Mouse (Mus musculus) liver, embryonic 15.5 days (tissue): ENCODE measurements around the gene Adat1. TPM values are rescaled to one million over a fixed set of nuclear protein-coding genes. Genes with fewer than 3 reads are reported as not detected.

Experiments
- ATAC-seq: fragments of 200-750 bp; cut with Nextera tagmentation; 2 replicates; pipeline ENCODE4 v1.8.0; 2017; ENCODE audit warnings: moderate number of reproducible peaks, mild to moderate bottlenecking, moderate library complexity; ENCODE audit not compliant: insufficient read depth
- H3K27ac ChIP-seq: fragments of 300-500 bp; sonication (generic); replicated peaks from 2 replicates; pipeline ENCODE4 v1.5.1; 2015; ENCODE audit warnings: mild to moderate bottlenecking, inconsistent platforms
- H3K27me3 ChIP-seq: fragments of 300-500 bp; sonication (generic); 2 replicates; pipeline ENCODE4 v1.6.1; 2015; ENCODE audit warnings: mild to moderate bottlenecking, inconsistent platforms
- H3K36me3 ChIP-seq: fragments of 300-500 bp; sonication (generic); replicated peaks from 2 replicates; pipeline ENCODE4 v1.6.1; 2015; ENCODE audit warnings: moderate library complexity, mild to moderate bottlenecking, inconsistent platforms
- H3K4me1 ChIP-seq: fragments of 300-500 bp; sonication (generic); replicated peaks from 2 replicates; pipeline ENCODE4 v1.6.1; 2015; ENCODE audit warnings: inconsistent platforms
- H3K4me2 ChIP-seq: fragments of 300-500 bp; sonication (generic); 2 replicates; pipeline ENCODE4 v1.6.1; 2015; ENCODE audit warnings: moderate library complexity, mild to moderate bottlenecking, inconsistent platforms
- H3K4me3 ChIP-seq: fragments of 300-500 bp; sonication (generic); replicated peaks from 2 replicates; pipeline ENCODE4 v1.5.1; 2015; ENCODE audit warnings: mild to moderate bottlenecking, inconsistent platforms
- H3K9ac ChIP-seq: fragments of 300-500 bp; sonication (generic); 2 replicates; pipeline ENCODE4 v1.6.1; 2015; ENCODE audit warnings: moderate library complexity, mild to moderate bottlenecking, inconsistent platforms
- H3K9me3 ChIP-seq: fragments of 300-500 bp; sonication (generic); replicated peaks from 2 replicates; pipeline ENCODE4 v1.6.1; 2016; ENCODE audit warnings: inconsistent platforms
- WGBS: fragments of 180-500 bp; shearing (Covaris S2); methylation state at CpG from one replicate; pipeline ENCODE4 v1.1.7; 2015; ENCODE audit warnings: mixed read lengths; ENCODE audit not compliant: insufficient replicate concordance; 5-methylcytosine and 5-hydroxymethylcytosine counted together
- polyA plus RNA-seq: library from polyadenylated mRNA; unstranded; fragments of >200 nt; fragmentation: Nextera tagmentation; extraction: Ambion mirVana; gene quantifications from 2 replicates; pipeline ENCODE4 v1.2.1, GENCODE M21; 2015

Gene Adat1
- polyA plus RNA-seq, 1 experiment from 2014 or later: 2.8 TPM

DNA sequence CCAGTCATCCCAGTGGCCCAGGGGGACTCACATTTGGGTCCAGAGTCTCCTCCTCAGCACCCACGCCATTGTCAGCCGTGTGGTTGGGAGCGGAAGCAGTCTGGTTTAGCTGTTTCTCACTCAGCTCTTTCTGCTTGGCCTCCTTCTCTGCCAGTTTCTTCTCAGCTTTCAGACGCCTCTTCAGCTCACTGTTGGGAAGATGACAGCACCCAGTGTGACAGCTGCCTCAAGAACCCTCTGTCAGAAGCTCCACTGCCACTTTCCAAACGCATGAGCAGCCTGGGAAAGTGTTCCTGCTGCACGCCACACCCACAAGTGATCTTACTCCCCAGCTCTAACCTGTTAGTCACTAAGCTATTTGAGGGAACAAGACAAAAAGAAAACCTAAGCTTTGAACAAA is 13.5 kb upstream of the Adat1 start:
- no peak overlapping the region for H3K9ac ChIP-seq
- WGBS: 75% methylated on average over 6 of the region's 6 CpGs
- no peak overlapping the region for H3K4me2 ChIP-seq
- ATAC-seq: no peak
- H3K9me3 ChIP-seq: no peaks in the 10 kb centered on the region
- H3K27ac ChIP-seq: no peak overlapping the region
- H3K36me3 ChIP-seq: peaks cover 63% of the 10 kb centered on the region
- H3K27me3 ChIP-seq: no peaks in the 10 kb centered on the region
- H3K4me3 ChIP-seq: no peak overlapping the region
- H3K4me1 ChIP-seq: peaks cover 31% of the 10 kb centered on the region

- Histone ChIP-seq H3K27ac (no peak overlapping the region), H3K4me3 (no peak overlapping the region), H3K4me2 (no peak overlapping the region), H3K36me3 (peaks cover 72% of the 10 kb centered on the region), H3K4me1 (peaks cover 22% of the 10 kb centered on the region), H3K9ac (no peak overlapping the region), H3K9me3 (no peaks in the 10 kb centered on the region), H3K27me3 (no peaks in the 10 kb centered on the region)
- no peak for ATAC-seq
Measured at GRCm38 (mm10) chr8:112004754-112005153, 12.7 kb upstream of the Adat1 start.

DNA sequence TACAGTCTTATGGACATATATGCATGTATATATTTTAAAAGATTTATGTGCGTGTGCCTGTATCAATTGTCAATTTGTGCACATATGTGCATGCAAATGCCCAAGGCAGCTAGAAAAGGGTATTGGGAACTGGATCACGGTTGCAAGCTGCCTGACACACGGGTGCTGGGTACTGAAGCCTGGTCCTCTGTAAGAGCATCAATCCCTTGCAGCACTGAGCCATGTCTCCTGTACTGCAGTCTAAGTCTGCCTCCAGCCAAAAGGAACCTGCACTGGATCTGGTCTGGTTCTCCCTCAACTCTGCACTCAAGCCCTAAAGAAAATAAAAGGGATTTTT is 569 bp upstream of the Adat1 start:
- no peak overlapping the region for H3K27ac ChIP-seq
- H3K4me3 ChIP-seq: peak overlapping the region; percentile 70
- WGBS: 51% methylated on average over 3 of the region's 3 CpGs
- no peaks in the 10 kb centered on the region for H3K9me3 ChIP-seq
- no peak for ATAC-seq
- peak overlapping the region; percentile 85 for H3K4me2 ChIP-seq
- no peaks in the 10 kb centered on the region for H3K27me3 ChIP-seq
- H3K9ac ChIP-seq: no peak overlapping the region
- peaks cover 61% of the 10 kb centered on the region for H3K36me3 ChIP-seq
- H3K4me1 ChIP-seq: peaks cover 14% of the 10 kb centered on the region

GRCm38 (mm10) chr8:111991278-111991677 is 824 bp downstream of the Adat1 start:
- peaks cover 14% of the 10 kb centered on the region for H3K4me1 ChIP-seq
- peaks cover 58% of the 10 kb centered on the region for H3K36me3 ChIP-seq
- H3K9ac ChIP-seq: peak overlapping the region; percentile 66
- H3K27ac ChIP-seq: no peak overlapping the region
- no peaks in the 10 kb centered on the region for H3K9me3 ChIP-seq
- no peaks in the 10 kb centered on the region for H3K27me3 ChIP-seq
- no peak for ATAC-seq
- peak overlapping the region; percentile 70 for H3K4me3 ChIP-seq
- 49% methylated on average over 8 of the region's 8 CpGs for WGBS
- peak overlapping the region; percentile 85 for H3K4me2 ChIP-seq

DNA sequence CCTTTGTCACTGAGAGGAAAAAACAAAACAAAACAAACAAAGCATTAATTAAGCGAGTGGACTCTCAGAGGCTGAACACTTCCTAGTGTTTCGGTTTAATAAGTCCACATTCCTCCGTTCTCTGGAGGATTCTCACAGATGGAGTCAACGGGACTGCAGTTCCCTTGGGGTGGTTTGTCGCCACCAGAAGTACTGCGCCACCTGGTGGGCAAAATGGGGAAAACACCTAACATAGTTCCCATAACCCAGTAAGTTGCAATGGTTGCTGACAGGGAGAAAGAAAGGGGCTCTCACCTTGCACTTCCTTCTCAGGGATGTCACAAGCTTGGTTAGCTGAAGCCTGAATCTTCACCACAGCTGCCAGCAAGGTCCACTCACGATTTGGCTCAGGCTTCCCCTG is 2.2 kb downstream of the Adat1 start:
- Histone ChIP-seq H3K9ac (no peak overlapping the region), H3K4me2 (no peak overlapping the region), H3K27me3 (no peaks in the 10 kb centered on the region), H3K27ac (no peak overlapping the region), H3K36me3 (peaks cover 54% of the 10 kb centered on the region), H3K9me3 (no peaks in the 10 kb centered on the region), H3K4me1 (peaks cover 14% of the 10 kb centered on the region), H3K4me3 (no peak overlapping the region)
- 10% methylated on average over 7 of the region's 7 CpGs for WGBS
- peak; percentile 42 for ATAC-seq

GRCm38 (mm10) chr8:111984511-111984910 is 7.6 kb downstream of the Adat1 start:
- ATAC-seq: no peak

GRCm38 (mm10) chr8:111982116-111982515 is 10.0 kb downstream of the Adat1 start:
- H3K36me3 ChIP-seq: peaks cover 33% of the 10 kb centered on the region
- ATAC-seq: no peak
- no peak overlapping the region for H3K9ac ChIP-seq
- H3K4me3 ChIP-seq: no peak overlapping the region
- no peak overlapping the region for H3K27ac ChIP-seq
- H3K27me3 ChIP-seq: no peaks in the 10 kb centered on the region
- peaks cover 8% of the 10 kb centered on the region for H3K4me1 ChIP-seq
- H3K4me2 ChIP-seq: no peak overlapping the region
- 69% methylated on average over 7 of the region's 7 CpGs for WGBS
- H3K9me3 ChIP-seq: no peaks in the 10 kb centered on the region

More at GRCm38 (mm10) chr8:111984511-111984910, 7.6 kb downstream of the Adat1 start:
- H3K4me3 ChIP-seq: no peak overlapping the region
- WGBS: 57% methylated on average over 10 of the region's 10 CpGs
- no peak overlapping the region for H3K27ac ChIP-seq
- H3K9ac ChIP-seq: no peak overlapping the region
- no peaks in the 10 kb centered on the region for H3K4me1 ChIP-seq
- H3K27me3 ChIP-seq: no peaks in the 10 kb centered on the region
- H3K4me2 ChIP-seq: no peak overlapping the region
- peaks cover 47% of the 10 kb centered on the region for H3K36me3 ChIP-seq
- H3K9me3 ChIP-seq: no peaks in the 10 kb centered on the region

GRCm38 (mm10) chr8:111978147-111978546 is 14.0 kb downstream of the Adat1 start:
- Histone ChIP-seq H3K4me3 (no peak overlapping the region), H3K27me3 (no peaks in the 10 kb centered on the region), H3K4me1 (peaks cover 19% of the 10 kb centered on the region), H3K9me3 (no peaks in the 10 kb centered on the region), H3K27ac (peak overlapping the region; percentile 38; the same call in 1 of the 2 replicates), H3K4me2 (peak overlapping the region; percentile 36), H3K9ac (no peak overlapping the region), H3K36me3 (peaks cover 27% of the 10 kb centered on the region)
- 0 out of 2 replicates have a peak, but pooled peaks have one; percentile 24 for ATAC-seq
- 73% methylated on average over 10 of the region's 10 CpGs for WGBS

DNA sequence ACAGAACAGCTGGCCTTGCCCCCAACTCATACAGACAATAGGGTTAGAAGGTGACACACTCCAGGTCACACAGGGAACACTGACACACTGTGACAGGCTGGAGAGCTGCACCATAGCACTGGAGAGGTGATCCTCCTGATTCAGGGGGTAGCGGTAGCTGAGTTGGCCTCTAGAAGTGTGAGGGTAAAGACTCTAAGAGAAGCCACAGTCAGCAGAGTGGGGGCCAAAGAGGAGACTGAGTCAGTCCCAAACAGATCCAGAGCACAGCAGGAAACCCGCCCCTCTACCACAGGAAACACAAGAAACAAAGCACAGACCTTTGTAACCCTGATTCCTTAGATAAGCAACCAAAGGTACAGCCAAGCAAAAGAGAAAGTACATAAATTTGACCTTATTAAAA is 15.8 kb downstream of the Adat1 start:
- WGBS: 66% methylated on average over 2 of the region's 2 CpGs
- Histone ChIP-seq H3K9me3 (no peaks in the 10 kb centered on the region), H3K27me3 (no peaks in the 10 kb centered on the region), H3K27ac (no peak overlapping the region), H3K4me3 (no peak overlapping the region), H3K4me1 (peaks cover 19% of the 10 kb centered on the region), H3K4me2 (no peak overlapping the region), H3K36me3 (peaks cover 26% of the 10 kb centered on the region), H3K9ac (no peak overlapping the region)
- no peak for ATAC-seq

GRCm38 (mm10) chr8:111975706-111976105 is 16.4 kb downstream of the Adat1 start:
- Histone ChIP-seq H3K36me3 (peaks cover 29% of the 10 kb centered on the region), H3K4me3 (no peak overlapping the region), H3K4me2 (no peak overlapping the region), H3K4me1 (peaks cover 19% of the 10 kb centered on the region), H3K9ac (no peak overlapping the region), H3K27ac (no peak overlapping the region), H3K9me3 (no peaks in the 10 kb centered on the region), H3K27me3 (no peaks in the 10 kb centered on the region)
- 73% methylated on average over 2 of the region's 2 CpGs for WGBS
- ATAC-seq: no peak

DNA sequence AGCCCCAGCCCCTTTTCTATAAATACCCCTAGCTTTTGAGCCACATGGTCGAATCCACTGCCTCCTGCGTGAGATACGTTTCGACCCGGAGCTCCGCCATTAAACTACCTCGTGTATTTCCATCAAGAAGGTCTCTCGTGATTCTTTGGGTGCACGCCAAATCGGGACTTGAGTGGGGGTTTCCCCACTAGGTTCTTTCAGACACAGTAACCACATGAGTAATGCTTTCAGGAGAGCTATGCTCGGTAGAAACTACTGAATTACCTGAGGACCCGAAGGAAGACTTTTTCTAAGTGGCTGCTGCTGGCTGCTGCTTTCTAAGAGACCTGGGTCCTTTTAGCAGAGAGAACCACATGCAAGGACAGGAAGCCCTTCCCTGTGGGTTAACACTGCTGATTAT is 18.0 kb downstream of the Adat1 start:
- no peak for ATAC-seq
- Histone ChIP-seq H3K4me3 (no peak overlapping the region), H3K9me3 (no peaks in the 10 kb centered on the region), H3K27ac (no peak overlapping the region), H3K4me1 (peaks cover 17% of the 10 kb centered on the region), H3K9ac (no peak overlapping the region), H3K4me2 (no peak overlapping the region), H3K36me3 (peaks cover 29% of the 10 kb centered on the region), H3K27me3 (no peaks in the 10 kb centered on the region)
- 87% methylated on average over 12 of the region's 12 CpGs for WGBS

DNA sequence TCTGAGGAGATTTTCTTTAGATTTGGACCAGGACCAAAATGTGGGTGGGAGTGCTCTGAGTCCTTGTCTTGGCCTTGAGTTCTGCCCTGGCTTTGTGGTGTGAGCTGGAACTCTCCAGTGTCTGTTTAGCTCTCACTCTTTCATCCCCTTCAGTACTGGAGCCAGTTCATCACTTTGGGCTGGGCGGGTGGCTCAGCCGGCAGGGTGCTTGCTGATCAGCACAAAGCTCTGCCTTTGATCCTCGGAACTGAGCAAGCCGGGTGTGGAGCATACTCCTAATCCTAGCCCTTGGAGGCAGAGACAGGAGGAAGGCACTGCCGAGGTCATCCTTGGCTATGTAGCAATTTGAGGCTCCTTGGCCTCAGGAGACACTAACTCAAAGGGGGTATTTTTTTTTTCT is 23.1 kb downstream of the Adat1 start:
- Histone ChIP-seq H3K4me1 (peaks cover 7% of the 10 kb centered on the region; the same call in 1 of the 2 replicates), H3K36me3 (peaks cover 16% of the 10 kb centered on the region), H3K9me3 (no peaks in the 10 kb centered on the region), H3K4me2 (no peak overlapping the region), H3K27me3 (no peaks in the 10 kb centered on the region), H3K27ac (no peak overlapping the region), H3K9ac (no peak overlapping the region), H3K4me3 (no peak overlapping the region)
- no peak for ATAC-seq
- 67% methylated on average over 5 of the region's 5 CpGs for WGBS
